Mouse (Mus musculus) neural tube, embryonic 11.5 days (tissue): ENCODE measurements around the gene Sec11a. TPM values are rescaled to one million over a fixed set of nuclear protein-coding genes. Genes with fewer than 3 reads are reported as not detected.
"Not testable (repeated sequence)": the region's sequence is repeated elsewhere in the genome, so short reads cannot be mapped to it uniquely, and the experiment has no call there.

Source experiments
- ATAC-seq: fragments of 200-750 bp; cut with Nextera tagmentation; 2 replicates; pipeline ENCODE4 v1.8.0; 2017; ENCODE audit warnings: moderate number of reproducible peaks, mild to moderate bottlenecking, moderate TSS enrichment, moderate library complexity; ENCODE audit not compliant: insufficient read depth, low FRiP score, low TSS enrichment
- DNase-seq: peaks from one replicate; pipeline ENCODE4 v3.0.0-alpha.2; 2015; ENCODE audit warnings: low spot score
- H3K27ac ChIP-seq: fragments of 300-500 bp; sonication (generic); 2 replicates; pipeline ENCODE4 v1.5.1; 2014; ENCODE audit warnings: low read depth, mild to moderate bottlenecking, low read length
- H3K27me3 ChIP-seq: fragments of 300-500 bp; sonication (generic); 2 replicates; pipeline ENCODE4 v1.6.1; 2014; ENCODE audit warnings: mild to moderate bottlenecking, low read length, mixed read lengths; ENCODE audit not compliant: control insufficient read depth, insufficient read depth
- H3K36me3 ChIP-seq: fragments of 300-500 bp; sonication (generic); 2 replicates; pipeline ENCODE4 v1.6.1; 2014; ENCODE audit warnings: mild to moderate bottlenecking, low read length, moderate library complexity, mixed read lengths; ENCODE audit not compliant: control insufficient read depth, insufficient read depth
- H3K4me1 ChIP-seq: fragments of 300-500 bp; sonication (generic); 2 replicates; pipeline ENCODE4 v1.6.1; 2014; ENCODE audit warnings: low read length, mixed read lengths; ENCODE audit not compliant: control insufficient read depth, insufficient read depth
- H3K4me2 ChIP-seq: fragments of 300-500 bp; sonication (generic); 2 replicates; pipeline ENCODE4 v1.6.1; 2014; ENCODE audit warnings: low read depth, mild to moderate bottlenecking, moderate library complexity
- H3K4me3 ChIP-seq: fragments of 300-500 bp; sonication (generic); 2 replicates; pipeline ENCODE4 v1.5.1; 2014; ENCODE audit warnings: low read depth, low read length
- H3K9ac ChIP-seq: fragments of 300-500 bp; sonication (generic); 2 replicates; pipeline ENCODE4 v1.6.1; 2014; ENCODE audit warnings: mild to moderate bottlenecking, low read length
- H3K9me3 ChIP-seq: fragments of 300-500 bp; sonication (generic); 2 replicates; pipeline ENCODE4 v1.6.1; 2016; ENCODE audit warnings: low read length; ENCODE audit not compliant: control insufficient read depth
- WGBS: fragments of 180-500 bp; shearing (Covaris S2); extraction: QIAGEN DNeasy Blood & Tissue Kit; methylation state at CpG from one replicate; pipeline ENCODE4 v1.1.7; 2014; 5-methylcytosine and 5-hydroxymethylcytosine counted together
- polyA plus RNA-seq: library from polyadenylated mRNA; unstranded; fragments of >200 nt; fragmentation: Nextera tagmentation; extraction: Ambion mirVana; gene quantifications from 2 replicates; pipeline ENCODE4 v1.2.1, GENCODE M21; 2014

The Sec11a gene
- polyA plus RNA-seq, 1 experiment from 2014 or later, result 181 TPM

DNA sequence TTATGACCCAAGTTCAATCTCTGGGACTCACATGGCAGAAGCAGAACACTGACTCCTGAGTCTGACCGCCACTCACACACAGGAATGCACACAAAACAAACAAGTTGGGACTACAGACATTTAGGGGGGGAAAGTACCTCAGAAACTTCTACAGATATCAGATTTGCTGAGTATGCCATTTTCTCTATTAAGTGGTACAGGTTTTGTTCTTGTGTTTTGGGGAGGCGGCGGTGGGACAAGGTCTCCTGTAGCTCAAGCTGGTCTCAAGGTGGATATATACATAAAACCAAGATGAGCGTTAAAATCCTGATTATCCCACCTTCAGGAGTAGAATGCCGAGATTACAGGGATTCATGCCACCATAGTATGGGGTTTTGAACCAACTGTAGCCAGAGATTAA, 44.0 kb upstream of the Sec11a start:
- H3K36me3 ChIP-seq, result no peaks in the 10 kb centered on the region
- ATAC-seq (no peak), DNase-seq (no peak)
- H3K4me2 ChIP-seq, result peak overlapping the region; percentile 0; the same call in 1 of the 2 replicates
- no peaks in the 10 kb centered on the region for H3K9me3 ChIP-seq
- 92% methylated on average over 5 of the region's 5 CpGs for WGBS
- H3K27ac ChIP-seq, result no peak overlapping the region
- peaks cover 6% of the 10 kb centered on the region for H3K4me1 ChIP-seq
- no peaks in the 10 kb centered on the region for H3K27me3 ChIP-seq
- no peak overlapping the region for H3K4me3 ChIP-seq
- no peak overlapping the region for H3K9ac ChIP-seq

DNA sequence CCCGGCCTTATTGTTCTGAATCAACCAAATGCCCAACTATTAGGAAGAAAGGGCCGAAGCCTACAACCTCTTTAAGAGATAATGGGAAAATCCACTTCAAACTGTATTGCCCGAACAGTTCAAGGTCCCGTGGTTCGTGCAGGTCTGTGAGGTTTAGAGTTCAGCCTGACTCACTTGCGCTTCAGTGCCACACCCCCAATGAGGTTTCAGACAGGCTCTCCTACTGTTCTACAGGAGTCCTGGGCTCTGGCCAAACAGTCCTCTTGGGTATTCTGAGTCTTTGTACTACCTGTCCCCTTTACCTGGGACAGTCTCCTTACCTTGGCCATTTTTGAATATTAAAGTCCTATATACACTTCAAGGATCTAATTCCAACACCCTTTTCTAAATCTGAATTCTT, 42.7 kb upstream of the Sec11a start:
- no peaks in the 10 kb centered on the region for H3K9me3 ChIP-seq
- 95% methylated on average over 6 of the region's 6 CpGs for whole genome bisulfite sequencing
- ATAC-seq, result no peak

DNA sequence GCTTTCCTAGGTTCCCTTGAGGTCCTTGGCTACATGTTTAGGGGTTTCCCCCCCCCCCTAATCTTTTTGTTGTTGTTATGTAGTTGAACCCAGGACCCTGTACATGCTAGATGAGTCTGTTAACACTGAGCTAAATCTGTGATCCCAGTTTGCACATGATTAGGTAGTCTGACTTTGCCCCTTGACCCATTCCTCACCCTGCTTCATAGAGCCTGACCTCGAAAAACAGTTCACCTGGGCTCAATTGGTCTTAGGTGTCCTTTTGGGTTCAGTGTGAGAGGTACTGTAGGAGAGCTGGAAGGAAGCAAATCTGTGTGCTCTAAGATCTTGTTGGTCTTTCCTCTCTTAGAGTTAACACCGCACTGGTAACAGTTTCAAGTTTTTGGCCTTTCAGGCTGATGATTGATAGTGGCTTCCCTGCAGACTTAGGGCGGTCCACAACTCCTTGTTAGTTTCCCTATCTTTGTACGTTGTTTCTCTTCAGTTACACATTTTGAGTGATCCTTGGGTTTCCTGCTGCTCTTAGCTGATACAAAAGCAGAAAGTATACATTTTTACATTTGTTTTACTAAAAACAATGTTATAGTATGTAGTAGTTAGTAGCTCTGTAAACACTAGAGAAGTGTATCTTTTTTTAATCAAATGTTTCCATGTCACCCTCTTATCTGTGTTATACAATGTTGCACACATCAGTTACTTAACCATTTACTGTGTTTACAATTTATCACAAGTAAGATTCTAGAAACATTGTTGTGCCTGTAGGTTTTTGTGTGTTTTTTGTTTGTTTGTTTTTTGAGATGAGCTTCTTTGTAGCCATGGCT, 40.4 kb upstream of the Sec11a start:
- Histone ChIP-seq H3K27me3 (no peaks in the 10 kb centered on the region), H3K4me3 (no peak overlapping the region), H3K9me3 (no peaks in the 10 kb centered on the region), H3K4me2 (no peak overlapping the region), H3K9ac (no peak overlapping the region), H3K27ac (no peak overlapping the region), H3K36me3 (no peaks in the 10 kb centered on the region), H3K4me1 (no peaks in the 10 kb centered on the region; the same call in 1 of the 2 replicates)
- no peak for ATAC-seq
- WGBS, result 78% methylated on average over 4 of the region's 4 CpGs
- no peak for DNase-seq

More for the DNA sequence above, 42.7 kb upstream of the Sec11a start:
- Histone ChIP-seq H3K4me2 (no peak overlapping the region), H3K4me1 (peaks cover 3% of the 10 kb centered on the region), H3K27ac (no peak overlapping the region), H3K4me3 (no peak overlapping the region), H3K9ac (no peak overlapping the region), H3K36me3 (no peaks in the 10 kb centered on the region), H3K27me3 (no peaks in the 10 kb centered on the region)
- DNase-seq, result no peak

DNA sequence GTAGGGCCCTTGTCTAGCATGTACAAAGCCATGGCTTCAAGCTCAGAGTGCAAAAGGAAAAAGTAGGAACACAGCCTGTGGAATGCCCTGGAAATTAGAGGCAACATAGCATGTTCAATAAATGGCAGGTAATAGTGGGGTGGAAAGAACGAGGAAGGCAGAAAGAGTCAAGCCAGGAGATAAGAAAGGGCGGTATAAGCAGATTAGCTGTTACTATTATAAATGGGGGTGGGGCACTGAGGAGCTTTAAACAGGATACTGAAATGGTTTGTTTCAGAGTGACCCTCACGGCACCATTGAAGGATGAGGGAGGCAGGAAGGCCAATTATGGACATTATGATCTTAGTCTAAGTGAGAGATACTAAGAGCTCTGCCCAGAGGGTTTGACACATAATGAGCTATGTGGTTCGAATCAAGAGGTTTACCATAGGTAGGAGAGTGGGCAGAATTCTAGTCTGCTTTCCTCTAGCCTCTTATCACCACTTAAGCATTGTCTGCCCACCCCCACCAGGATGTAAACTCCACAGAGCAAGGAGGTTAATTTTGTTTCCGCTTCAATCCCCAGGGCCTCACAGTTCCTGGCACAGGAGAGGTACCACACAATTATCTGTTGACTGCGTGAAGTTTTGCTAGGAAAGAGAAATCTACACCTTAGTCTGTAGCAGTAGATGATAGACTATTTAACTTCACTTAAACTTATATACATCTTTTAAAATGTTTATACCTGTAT, 39.0 kb upstream of the Sec11a start:
- Histone ChIP-seq H3K4me2 (no peak overlapping the region), H3K36me3 (no peaks in the 10 kb centered on the region), H3K27me3 (no peaks in the 10 kb centered on the region), H3K4me1 (no peaks in the 10 kb centered on the region), H3K9ac (no peak overlapping the region), H3K9me3 (no peaks in the 10 kb centered on the region), H3K4me3 (no peak overlapping the region), H3K27ac (no peak overlapping the region)
- ATAC-seq (no peak), DNase-seq (no peak)
- WGBS, result 69% methylated on average over 6 of the region's 6 CpGs

GRCm38 (mm10) chr7:80980566-80980965, 33.0 kb upstream of the Sec11a start:
- H3K27me3 ChIP-seq, result no peaks in the 10 kb centered on the region
- no peak overlapping the region for H3K27ac ChIP-seq
- H3K36me3 ChIP-seq, result no peaks in the 10 kb centered on the region
- H3K4me1 ChIP-seq, result no peaks in the 10 kb centered on the region
- ATAC-seq (no peak), DNase-seq (no peak)
- H3K9ac ChIP-seq, result no peak overlapping the region
- H3K4me2 ChIP-seq, result no peak overlapping the region
- H3K9me3 ChIP-seq, result no peaks in the 10 kb centered on the region
- 90% methylated on average over 11 of the region's 11 CpGs for WGBS
- no peak overlapping the region for H3K4me3 ChIP-seq

DNA sequence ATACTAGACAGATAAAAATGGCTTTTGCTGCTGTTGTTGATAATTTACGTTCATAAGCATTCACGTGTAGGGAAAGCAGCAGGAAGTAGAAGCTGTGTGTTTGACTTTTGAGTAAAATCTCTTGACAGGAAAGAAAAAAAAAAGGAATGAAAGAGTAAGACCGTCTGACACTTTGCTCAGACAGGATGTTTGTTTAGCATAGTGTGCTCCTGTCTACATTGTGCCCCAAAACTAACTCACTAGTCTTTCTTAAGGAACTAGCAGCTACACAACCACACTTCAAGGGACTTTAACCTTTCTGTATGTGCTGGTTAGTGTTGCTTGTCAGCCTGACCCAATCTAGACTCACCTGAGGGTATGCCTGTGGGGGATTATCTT, 26.0 kb upstream of the Sec11a start:
- H3K9me3 ChIP-seq, H3K4me2 ChIP-seq, DNase-seq, H3K27me3 ChIP-seq, H3K9ac ChIP-seq, H3K4me1 ChIP-seq, H3K27ac ChIP-seq, H3K4me3 ChIP-seq, ATAC-seq, H3K36me3 ChIP-seq: not testable (repeated sequence)
- WGBS, result 70% methylated on average over 3 of the region's 3 CpGs

- not testable (repeated sequence) for DNase-seq
Observed at GRCm38 (mm10) chr7:80972920-80973637, 25.5 kb upstream of the Sec11a start.

GRCm38 (mm10) chr7:80972082-80972481, 24.5 kb upstream of the Sec11a start:
- H3K9ac ChIP-seq, result no peak overlapping the region
- 91% methylated on average over 5 of the region's 5 CpGs for WGBS
- ATAC-seq (no peak), DNase-seq (no peak)
- no peaks in the 10 kb centered on the region for H3K36me3 ChIP-seq
- H3K4me3 ChIP-seq, result no peak overlapping the region
- H3K27me3 ChIP-seq, result no peaks in the 10 kb centered on the region
- H3K9me3 ChIP-seq, result no peaks in the 10 kb centered on the region
- no peak overlapping the region for H3K4me2 ChIP-seq
- no peaks in the 10 kb centered on the region for H3K4me1 ChIP-seq
- H3K27ac ChIP-seq, result no peak overlapping the region

More at GRCm38 (mm10) chr7:80972920-80973637, 25.5 kb upstream of the Sec11a start:
- H3K4me1 ChIP-seq, H3K36me3 ChIP-seq, H3K27me3 ChIP-seq, H3K9ac ChIP-seq, H3K9me3 ChIP-seq, H3K4me3 ChIP-seq, H3K4me2 ChIP-seq, ATAC-seq, H3K27ac ChIP-seq: not testable (repeated sequence)
- 90% methylated on average over 4 of the region's 4 CpGs for WGBS
